Mouse (Mus musculus) spleen, adult 2 months (tissue): ENCODE measurements around the gene Tgfb3. TPM values are rescaled to one million over a fixed set of nuclear protein-coding genes. Genes with fewer than 3 reads are reported as not detected.

ENCODE experiments used
- DNase-seq, 2 experiments: peaks; one replicate each; pipeline versions ENCODE4 v3.0.0 to v3.0.0-alpha.2; 2012 to 2021; ENCODE audit warnings: low spot score in 2 of 2, low read depth in 1 of 2
- H3K27ac ChIP-seq: fragments of 200-500 bp; 2 replicates; pipeline ENCODE4 v1.5.1; 2012; ENCODE audit warnings: low read length, inconsistent platforms; ENCODE audit not compliant: insufficient read depth
- H3K27me3 ChIP-seq: fragments of 200-500 bp; 2 replicates; pipeline ENCODE4 v1.6.1; 2012; ENCODE audit warnings: mild to moderate bottlenecking, moderate library complexity, low read length, inconsistent platforms; ENCODE audit not compliant: control insufficient read depth, insufficient read depth
- H3K36me3 ChIP-seq: fragments of 200-500 bp; 2 replicates; pipeline ENCODE4 v1.6.1; 2012; ENCODE audit warnings: mild to moderate bottlenecking, low read length, inconsistent platforms; ENCODE audit not compliant: control insufficient read depth, insufficient read depth
- H3K4me1 ChIP-seq: fragments of 200-500 bp; 2 replicates; pipeline ENCODE4 v1.6.1; 2011; ENCODE audit warnings: inconsistent platforms; ENCODE audit not compliant: control insufficient read depth, insufficient read depth, insufficient read length
- H3K4me3 ChIP-seq: fragments of 200-500 bp; 2 replicates; pipeline ENCODE4 v1.5.1; 2011; ENCODE audit warnings: mild to moderate bottlenecking, inconsistent platforms; ENCODE audit not compliant: insufficient read depth, insufficient read length; ENCODE audit errors: extremely low read depth
- CTCF ChIP-seq: fragments of 200-500 bp; IDR thresholded peaks from 2 replicates; pipeline ENCODE4 v1.5.1; 2011; ENCODE audit warnings: mild to moderate bottlenecking, inconsistent platforms; ENCODE audit not compliant: insufficient read depth, insufficient read length, insufficient replicate concordance; ENCODE audit errors: extremely low read depth
- POLR2A ChIP-seq: fragments of 200-500 bp; IDR thresholded peaks from 2 replicates; pipeline ENCODE4 v1.6.1; 2011; ENCODE audit warnings: low read depth, low read length, inconsistent platforms
- WGBS: fragments of 180-500 bp; shearing (Covaris S2); methylation state at CpG from one replicate; pipeline ENCODE4 v1.1.7; 2018; 5-methylcytosine and 5-hydroxymethylcytosine counted together
- polyA plus RNA-seq: library from polyadenylated mRNA; depleted of rRNA; stranded (reverse); fragments of >200 nt; gene quantifications from 2 replicates; pipeline ENCODE4 v1.2.3, GENCODE M21; 2012

Tgfb3 gene
- polyA plus RNA-seq, 1 experiment, result 2.8 TPM

- H3K27me3 ChIP-seq, result no peaks in the 10 kb centered on the region
- no peak overlapping the region for H3K4me3 ChIP-seq
- no peaks in the 10 kb centered on the region for H3K36me3 ChIP-seq
- DNase-seq, result no peak
- H3K4me1 ChIP-seq, result peaks cover 10% of the 10 kb centered on the region; the same call in 1 of the 2 replicates
- TF ChIP-seq POLR2A (no peak), CTCF (no peak)
- H3K27ac ChIP-seq, result no peak overlapping the region
- 92% methylated on average over 6 of the region's 6 CpGs for WGBS
Measured at GRCm38 (mm10) chr12:86049813-86050212, 29.0 kb downstream of the Tgfb3 start.

GRCm38 (mm10) chr12:86047376-86047775 is 31.5 kb downstream of the Tgfb3 start:
- H3K4me3 ChIP-seq, result no peak overlapping the region
- peak in 1 of 2 experiments; percentile 23 for DNase-seq
- H3K27ac ChIP-seq, result no peak overlapping the region
- H3K27me3 ChIP-seq, result no peaks in the 10 kb centered on the region
- no peaks in the 10 kb centered on the region for H3K36me3 ChIP-seq
- H3K4me1 ChIP-seq, result peaks cover 10% of the 10 kb centered on the region; the same call in 1 of the 2 replicates
- TF ChIP-seq POLR2A (no peak), CTCF (no peak)
- WGBS, result 20% methylated on average over 8 of the region's 8 CpGs

- Histone ChIP-seq H3K27me3 (no peaks in the 10 kb centered on the region), H3K4me3 (no peak overlapping the region), H3K27ac (no peak overlapping the region), H3K4me1 (peaks cover 10% of the 10 kb centered on the region; the same call in 1 of the 2 replicates), H3K36me3 (no peaks in the 10 kb centered on the region)
- WGBS, result 57% methylated on average over 2 of the region's 2 CpGs
- DNase-seq, result no peak
- TF ChIP-seq CTCF (no peak), POLR2A (no peak)
Measured at GRCm38 (mm10) chr12:86046776-86047175, 32.1 kb downstream of the Tgfb3 start.

- Histone ChIP-seq H3K4me3 (no peak overlapping the region), H3K36me3 (no peaks in the 10 kb centered on the region), H3K4me1 (peaks cover 10% of the 10 kb centered on the region; the same call in 1 of the 2 replicates), H3K27ac (0 out of 2 replicates have a peak overlapping the region, but pooled peaks have one; percentile 1), H3K27me3 (no peaks in the 10 kb centered on the region)
- 32% methylated on average over 5 of the region's 5 CpGs for whole genome bisulfite sequencing
- TF ChIP-seq POLR2A (no peak), CTCF (no peak)
- DNase-seq, result peak in 1 of 2 experiments; percentile 31
Measured at GRCm38 (mm10) chr12:86046141-86046540, 32.7 kb downstream of the Tgfb3 start.

- Histone ChIP-seq H3K36me3 (no peaks in the 10 kb centered on the region; the same call in 1 of the 2 replicates), H3K27me3 (no peaks in the 10 kb centered on the region), H3K27ac (no peak overlapping the region), H3K4me3 (no peak overlapping the region), H3K4me1 (no peaks in the 10 kb centered on the region)
- 91% methylated on average over 6 of the region's 6 CpGs for WGBS
- TF ChIP-seq POLR2A (no peak), CTCF (no peak)
- no peak for DNase-seq
Measured at GRCm38 (mm10) chr12:86039751-86040150, 39.1 kb downstream of the Tgfb3 start.

GRCm38 (mm10) chr12:86039078-86039477 is 39.8 kb downstream of the Tgfb3 start:
- Histone ChIP-seq H3K36me3 (no peaks in the 10 kb centered on the region; the same call in 1 of the 2 replicates), H3K27me3 (no peaks in the 10 kb centered on the region), H3K27ac (no peak overlapping the region), H3K4me3 (no peak overlapping the region), H3K4me1 (no peaks in the 10 kb centered on the region)
- TF ChIP-seq POLR2A (no peak), CTCF (no peak)
- 95% methylated on average over 5 of the region's 5 CpGs for WGBS
- DNase-seq, result no peak

GRCm38 (mm10) chr12:86037235-86037921 is 41.5 kb downstream of the Tgfb3 start:
- Histone ChIP-seq H3K4me1 (no peaks in the 10 kb centered on the region), H3K27ac (no peak overlapping the region), H3K36me3 (no peaks in the 10 kb centered on the region; the same call in 1 of the 2 replicates), H3K4me3 (no peak overlapping the region), H3K27me3 (no peaks in the 10 kb centered on the region)
- TF ChIP-seq POLR2A (no peak), CTCF (no peak)
- WGBS, result 82% methylated on average over 12 of the region's 12 CpGs
- DNase-seq, result no peak
